Mouse (Mus musculus): Measurements from ENCODE around the gene Fbxo46.

DNA sequence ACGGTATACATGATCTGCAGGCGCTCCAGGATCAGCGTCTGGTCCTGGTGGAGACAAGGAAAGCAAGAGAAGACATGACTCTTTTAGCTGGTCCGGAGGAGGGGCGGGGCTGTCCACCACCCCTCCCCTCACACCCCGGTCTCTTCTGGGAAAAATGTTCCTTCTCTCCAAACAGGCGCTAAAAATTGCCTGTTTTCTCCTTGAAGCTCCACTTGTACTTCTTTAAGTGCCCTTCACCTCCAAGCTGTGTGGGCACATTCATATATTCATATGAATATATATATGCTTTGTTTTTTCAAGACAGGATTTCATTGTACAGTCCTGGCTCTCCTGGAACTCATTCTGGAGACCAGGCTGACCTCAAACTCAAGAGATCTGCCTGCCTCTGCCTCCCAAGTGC, 43.3 kb downstream of the Fbxo46 start:
- no peak for TF ChIP-seq CTCF (IDR thresholded peaks at IDR 0.05; ENCODE audit: low read depth)
- TF ChIP-seq EP300 (IDR thresholded peaks at IDR 0.05; ENCODE audit: low read depth), result no peak
